In the genomic region with DNA sequence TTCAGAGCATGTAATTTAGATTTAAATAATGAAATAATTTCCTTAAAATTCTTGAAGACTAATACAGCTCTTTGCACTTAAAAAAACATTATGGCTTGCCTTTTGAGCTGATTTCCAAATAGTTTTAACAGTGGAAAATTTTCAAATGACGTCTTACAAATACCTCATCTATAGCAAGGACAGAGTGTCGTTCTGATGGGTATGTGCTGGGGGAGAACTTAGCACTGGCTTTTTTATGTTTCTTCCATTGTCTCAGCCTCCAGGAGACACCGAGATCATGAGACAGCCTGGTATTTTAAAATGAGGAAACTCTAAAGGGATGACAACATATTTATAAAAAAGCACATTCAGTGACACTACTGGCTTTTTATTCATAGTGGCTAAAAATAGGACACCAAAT, we compare ENCODE assay signal across 27 mouse cellular contexts.
"Had no signal": no experiment of that assay in that cellular context is flagged by ENCODE, and none has a peak within 500 bp of the region (broad histone marks: within the 10 kb centered on the region; RNA-seq: fewer than 3 reads in every experiment).

No protein-coding gene starts in this region.

- H3K4me2 ChIP-seq: embryonic facial prominence, embryonic 12.5 days; embryonic facial prominence, embryonic 13.5 days; embryonic facial prominence, embryonic 15.5 days; forebrain, embryonic 12.5 days; forebrain, embryonic 13.5 days; forebrain, embryonic 15.5 days had no signal

- H3K9me3 ChIP-seq: embryonic facial prominence, embryonic 10.5 days; embryonic facial prominence, embryonic 12.5 days; embryonic facial prominence, embryonic 13.5 days; embryonic facial prominence, embryonic 15.5 days; forebrain, embryonic 10.5 days; forebrain, embryonic 12.5 days; forebrain, embryonic 13.5 days; forebrain, embryonic 15.5 days had no signal

- H3K27me3 ChIP-seq: embryonic facial prominence, embryonic 12.5 days; embryonic facial prominence, embryonic 13.5 days; embryonic facial prominence, embryonic 15.5 days; forebrain, embryonic 12.5 days; forebrain, embryonic 13.5 days; forebrain, embryonic 15.5 days had no signal

- H3K4me1 ChIP-seq: embryonic facial prominence, embryonic 10.5 days; embryonic facial prominence, embryonic 12.5 days; embryonic facial prominence, embryonic 13.5 days; embryonic facial prominence, embryonic 15.5 days; forebrain, embryonic 10.5 days; forebrain, embryonic 12.5 days; forebrain, embryonic 13.5 days; forebrain, embryonic 15.5 days had no signal

- H3K36me3 ChIP-seq: embryonic facial prominence, embryonic 10.5 days; embryonic facial prominence, embryonic 12.5 days; embryonic facial prominence, embryonic 13.5 days; embryonic facial prominence, embryonic 15.5 days; forebrain, embryonic 10.5 days; forebrain, embryonic 12.5 days; forebrain, embryonic 15.5 days had no signal

- ATAC-seq: forebrain, embryonic 13.5 days; forebrain, embryonic 14.5 days; forebrain, embryonic 15.5 days; forebrain, embryonic 16.5 days; forebrain, postnatal 0 days had no signal

- H3K4me3 ChIP-seq: embryonic facial prominence, embryonic 10.5 days; embryonic facial prominence, embryonic 12.5 days; embryonic facial prominence, embryonic 13.5 days; embryonic facial prominence, embryonic 15.5 days; erythroblast, embryonic 14.5 days; forebrain, embryonic 10.5 days; forebrain, embryonic 12.5 days; forebrain, embryonic 13.5 days; forebrain, embryonic 15.5 days; gastrocnemius, adult 2 months; heart, adult 2 months had no signal

- DNase-seq: cerebellum, adult 8-10 months; cerebellum, adult 9-10 months; cerebellum, adult 9-11 months; cerebellum, postnatal 10 days; cerebellum, postnatal 14 days; cerebellum, postnatal 25 days; cerebellum, postnatal 36 days; embryo, embryonic 11 days; forebrain, postnatal 0 days; gastrocnemius, adult 2 months; gastrocnemius, postnatal 10 days; gastrocnemius, postnatal 14 days; gastrocnemius, postnatal 25 days; gastrocnemius, postnatal 36 days; heart, adult 18-20 months; heart, adult 2 months had no signal

- H3K9ac ChIP-seq: embryonic facial prominence, embryonic 12.5 days; embryonic facial prominence, embryonic 13.5 days; embryonic facial prominence, embryonic 15.5 days; forebrain, embryonic 12.5 days; forebrain, embryonic 13.5 days; forebrain, embryonic 15.5 days; forebrain, postnatal 0 days had no signal

- H3K27ac ChIP-seq: embryonic facial prominence, embryonic 10.5 days; embryonic facial prominence, embryonic 12.5 days; embryonic facial prominence, embryonic 13.5 days; embryonic facial prominence, embryonic 15.5 days; forebrain, embryonic 10.5 days; forebrain, embryonic 12.5 days; forebrain, embryonic 13.5 days; forebrain, embryonic 15.5 days; gastrocnemius, adult 2 months; heart, adult 2 months had no signal
